Mouse (Mus musculus) hindbrain, embryonic 12.5 days (tissue): ENCODE data around the gene Gstp3. TPM values are rescaled to one million over a fixed set of nuclear protein-coding genes. Genes with fewer than 3 reads are reported as not detected.

Source experiments
- ATAC-seq: fragments of 200-750 bp; cut with Nextera tagmentation; 2 replicates; pipeline ENCODE4 v1.8.0; 2017; ENCODE audit warnings: moderate TSS enrichment; ENCODE audit not compliant: low FRiP score
- H3K27ac ChIP-seq: fragments of 300-500 bp; sonication (generic); 2 replicates; pipeline ENCODE4 v1.5.1; 2016; ENCODE audit warnings: mild to moderate bottlenecking
- H3K27me3 ChIP-seq: fragments of 300-500 bp; sonication (generic); 2 replicates; pipeline ENCODE4 v1.6.1; 2016; ENCODE audit warnings: mild to moderate bottlenecking
- H3K36me3 ChIP-seq: fragments of 300-500 bp; sonication (generic); 2 replicates; pipeline ENCODE4 v1.6.1; 2016; ENCODE audit warnings: mild to moderate bottlenecking
- H3K4me1 ChIP-seq: fragments of 300-500 bp; sonication (generic); 2 replicates; pipeline ENCODE4 v1.6.1; 2016
- H3K4me2 ChIP-seq: fragments of 300-500 bp; sonication (generic); replicated peaks from 2 replicates; pipeline ENCODE4 v1.6.1; 2016; ENCODE audit warnings: mild to moderate bottlenecking
- H3K4me3 ChIP-seq: fragments of 300-500 bp; sonication (generic); 2 replicates; pipeline ENCODE4 v1.5.1; 2016; ENCODE audit warnings: mild to moderate bottlenecking
- H3K9ac ChIP-seq: fragments of 300-500 bp; sonication (generic); 2 replicates; pipeline ENCODE4 v1.6.1; 2016; ENCODE audit warnings: mild to moderate bottlenecking, moderate library complexity
- H3K9me3 ChIP-seq: fragments of 300-500 bp; sonication (generic); replicated peaks from 2 replicates; pipeline ENCODE4 v1.6.1; 2016; ENCODE audit warnings: mild to moderate bottlenecking
- WGBS: fragments of 180-500 bp; shearing (Covaris S2); methylation state at CpG from one replicate; pipeline ENCODE4 v1.1.7; 2016; 5-methylcytosine and 5-hydroxymethylcytosine counted together
- polyA plus RNA-seq: library from polyadenylated mRNA; unstranded; fragments of >200 nt; fragmentation: Nextera tagmentation; extraction: Ambion mirVana; gene quantifications from 2 replicates; pipeline ENCODE4 v1.2.1, GENCODE M21; 2016

Gene Gstp3
- polyA plus RNA-seq, 1 experiment from 2014 or later: not detected

DNA sequence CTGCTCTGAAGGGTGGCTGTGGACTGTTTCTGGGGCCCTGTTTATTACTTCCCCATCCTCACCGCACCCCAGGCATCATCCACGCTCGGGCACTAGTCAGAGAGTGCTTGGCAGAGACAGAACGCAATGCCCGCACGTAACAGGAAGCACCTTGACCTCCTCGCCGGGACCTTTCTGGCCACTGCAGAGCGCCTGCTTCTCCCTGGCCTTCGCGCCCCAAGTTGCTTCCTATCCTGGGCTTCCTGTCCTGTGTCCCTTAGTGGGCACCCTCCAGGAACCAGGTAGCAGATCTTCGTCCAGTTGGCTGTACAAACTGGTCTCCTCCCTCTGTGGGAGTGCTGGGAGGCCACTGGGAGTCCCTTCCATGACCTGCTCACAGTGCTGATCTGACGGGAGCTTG is 39.1 kb upstream of the Gstp3 start:
- Histone ChIP-seq H3K4me1 (peaks cover 48% of the 10 kb centered on the region), H3K9me3 (no peaks in the 10 kb centered on the region), H3K27me3 (peaks cover 40% of the 10 kb centered on the region), H3K4me3 (no peak overlapping the region), H3K9ac (no peak overlapping the region), H3K4me2 (no peak overlapping the region), H3K27ac (no peak overlapping the region), H3K36me3 (no peaks in the 10 kb centered on the region)
- WGBS: 82% methylated on average over 13 of the region's 13 CpGs
- ATAC-seq: no peak

DNA sequence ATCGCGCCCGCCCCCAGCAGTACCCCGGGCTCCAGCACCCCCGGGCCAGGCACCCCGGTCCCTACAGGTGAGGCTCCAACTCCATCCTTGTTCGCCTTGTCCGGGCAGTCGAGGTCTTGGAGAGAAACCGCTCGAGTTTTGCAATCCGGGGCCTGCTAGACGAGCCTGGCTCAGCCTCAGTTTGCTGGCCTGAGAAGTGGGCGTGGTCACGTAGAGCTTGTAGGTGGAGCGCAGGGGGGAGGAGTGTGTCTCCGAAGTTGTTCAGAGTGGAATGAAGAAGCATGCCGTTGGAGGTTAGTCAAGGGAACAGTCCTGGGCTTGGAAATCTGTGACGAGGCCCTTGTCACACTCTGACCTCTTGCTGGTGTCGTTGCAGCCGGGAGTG is 38.1 kb upstream of the Gstp3 start:
- WGBS: 3% methylated on average over 21 of the region's 21 CpGs
- Histone ChIP-seq H3K4me3 (peak overlapping the region; percentile 55), H3K9me3 (no peaks in the 10 kb centered on the region), H3K36me3 (no peaks in the 10 kb centered on the region), H3K27ac (peak overlapping the region; percentile 45; the same call in 1 of the 2 replicates), H3K27me3 (peaks cover 30% of the 10 kb centered on the region), H3K4me2 (peak overlapping the region; percentile 65), H3K4me1 (peaks cover 45% of the 10 kb centered on the region), H3K9ac (peak overlapping the region; percentile 39)
- no peak; the same call in 1 of the 2 replicates for ATAC-seq

DNA sequence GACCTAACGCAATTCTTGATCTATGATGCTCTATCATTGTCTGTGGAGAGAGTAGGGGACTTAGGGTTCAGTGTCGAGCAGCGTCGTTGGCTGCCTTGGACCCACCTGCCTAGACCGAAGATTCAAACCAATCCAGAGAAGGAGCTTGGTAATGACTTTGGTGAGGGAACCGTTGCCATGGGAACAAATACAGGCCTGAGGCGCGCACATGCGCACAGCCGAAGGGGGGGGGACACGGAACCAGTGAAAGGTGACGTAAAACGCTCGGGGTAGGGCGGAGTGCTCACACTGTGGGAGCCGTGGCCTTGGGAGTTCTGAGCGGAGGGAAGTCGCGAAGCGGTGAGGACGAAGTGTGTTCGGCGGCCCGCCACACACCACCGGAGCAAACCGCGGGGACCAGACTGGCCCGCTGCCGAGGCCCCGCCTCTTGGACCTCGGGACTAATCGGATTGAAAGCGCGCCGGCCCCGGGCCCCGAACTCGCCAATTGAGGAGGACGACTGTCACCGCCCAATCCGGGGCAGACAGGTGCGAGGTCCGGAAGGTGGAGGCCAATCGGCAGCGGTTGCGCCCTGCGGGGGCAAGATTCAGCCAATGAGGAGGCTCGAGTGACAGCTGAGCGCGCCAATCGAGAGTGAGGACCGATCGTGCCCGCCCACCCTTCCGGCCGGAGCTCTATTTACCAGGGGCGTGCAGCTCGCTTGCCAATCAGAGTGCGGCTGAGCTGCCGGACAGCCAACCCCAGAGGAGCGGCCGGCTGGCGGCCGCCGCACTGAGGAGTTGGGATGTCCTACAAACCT is 37.5 kb upstream of the Gstp3 start, which contains the start of gene Cdk2ap2:
TSS of gene Cdk2ap2 (plus strand) at position 541 of the 799 bp plus-strand sequence.
- ATAC-seq: peak; percentile 94
- Histone ChIP-seq H3K36me3 (no peaks in the 10 kb centered on the region), H3K4me2 (peak within 1 kb of the TSS; percentile 65), H3K4me1 (peaks cover 45% of the 10 kb centered on the region), H3K9me3 (no peaks in the 10 kb centered on the region), H3K27ac (peak within 1 kb of the TSS; percentile 89), H3K9ac (peak within 1 kb of the TSS; percentile 55), H3K4me3 (peak within 1 kb of the TSS; percentile 55), H3K27me3 (peaks cover 24% of the 10 kb centered on the region)
- under 1% methylated on average over 65 of the region's 65 CpGs for WGBS

DNA sequence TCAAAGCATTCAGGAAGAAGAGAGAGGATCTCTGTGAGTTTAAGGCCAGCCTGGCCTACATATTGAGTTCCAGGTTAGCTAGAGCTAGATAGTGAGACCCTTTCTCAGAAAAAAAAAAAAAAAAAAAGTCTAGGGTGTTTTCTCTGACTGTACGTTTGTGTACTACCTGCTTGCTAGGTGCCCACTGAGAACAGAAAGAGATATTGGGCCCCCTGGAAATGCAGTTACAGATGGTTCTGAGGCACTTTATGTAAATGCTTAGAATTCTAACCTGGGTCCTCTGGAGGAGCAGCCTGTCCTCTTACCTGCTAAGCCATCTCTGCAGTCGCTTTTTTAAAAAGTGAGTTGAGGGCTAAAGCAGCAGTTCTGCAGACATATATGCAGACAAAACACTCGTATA is 36.4 kb upstream of the Gstp3 start:
- no peak for ATAC-seq
- H3K27ac ChIP-seq: no peak overlapping the region
- H3K4me1 ChIP-seq: peaks cover 37% of the 10 kb centered on the region
- H3K36me3 ChIP-seq: no peaks in the 10 kb centered on the region
- no peak overlapping the region for H3K4me3 ChIP-seq
- WGBS: 68% methylated on average over 3 of the region's 3 CpGs
- H3K9ac ChIP-seq: no peak overlapping the region
- peaks cover 14% of the 10 kb centered on the region for H3K27me3 ChIP-seq
- H3K4me2 ChIP-seq: peak overlapping the region; percentile 65; the same call in 1 of the 2 replicates
- no peaks in the 10 kb centered on the region for H3K9me3 ChIP-seq

DNA sequence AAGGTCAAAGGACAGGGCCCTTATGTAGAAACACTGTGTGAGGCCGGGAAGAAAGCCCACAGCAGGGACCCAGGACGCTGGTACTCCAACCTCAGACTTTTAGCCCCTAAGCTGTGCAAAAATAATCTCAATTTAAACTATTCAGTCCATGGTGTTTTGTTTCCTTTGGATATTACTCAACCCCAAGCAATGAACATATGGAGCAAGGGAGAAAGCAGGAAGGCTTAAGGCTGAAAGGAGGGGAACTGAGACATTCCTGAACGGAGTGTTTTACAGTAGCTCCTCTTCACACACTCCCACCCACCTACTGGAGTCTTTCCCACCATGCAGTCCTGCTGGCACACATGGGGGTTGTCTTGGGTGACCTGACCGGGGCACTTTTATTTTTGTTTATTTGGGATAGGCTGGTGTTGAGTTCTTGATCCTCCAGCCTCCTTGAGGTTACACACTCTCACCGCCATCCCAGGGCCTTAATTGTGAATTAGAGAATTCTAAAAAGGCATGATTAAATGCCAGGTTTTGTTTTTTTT is 35.5 kb upstream of the Gstp3 start:
- H3K4me1 ChIP-seq: peaks cover 27% of the 10 kb centered on the region
- H3K4me2 ChIP-seq: no peak overlapping the region
- no peak overlapping the region for H3K4me3 ChIP-seq
- H3K9me3 ChIP-seq: no peaks in the 10 kb centered on the region
- H3K27me3 ChIP-seq: peaks cover 4% of the 10 kb centered on the region; the same call in 1 of the 2 replicates
- no peak overlapping the region for H3K27ac ChIP-seq
- no peaks in the 10 kb centered on the region for H3K36me3 ChIP-seq
- ATAC-seq: no peak
- 75% methylated on average over 5 of the region's 5 CpGs for WGBS
- H3K9ac ChIP-seq: no peak overlapping the region

DNA sequence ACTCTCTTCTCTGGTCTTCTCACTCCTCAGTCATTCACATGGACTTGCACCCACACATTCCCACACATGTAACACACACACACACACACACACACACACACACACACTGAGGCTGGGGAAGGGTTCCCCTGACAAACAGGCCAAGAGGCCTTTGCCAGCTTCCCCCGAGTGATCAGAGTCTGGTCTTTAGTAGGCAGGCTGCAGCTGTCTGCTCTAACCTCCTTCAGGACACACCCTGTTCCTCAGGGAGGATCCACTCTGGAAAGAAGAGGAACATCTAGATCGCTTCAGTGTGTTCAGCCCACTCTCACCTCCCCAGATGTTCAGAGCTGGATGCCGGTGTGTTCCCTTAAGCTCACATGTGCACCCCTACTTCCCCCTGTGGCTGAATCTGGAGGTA is 35.0 kb upstream of the Gstp3 start:
- Histone ChIP-seq H3K4me3 (no peak overlapping the region), H3K4me1 (peaks cover 22% of the 10 kb centered on the region), H3K36me3 (no peaks in the 10 kb centered on the region), H3K4me2 (no peak overlapping the region), H3K27me3 (no peaks in the 10 kb centered on the region), H3K9ac (no peak overlapping the region), H3K9me3 (no peaks in the 10 kb centered on the region), H3K27ac (no peak overlapping the region)
- WGBS: 80% methylated on average over 3 of the region's 3 CpGs
- no peak for ATAC-seq

DNA sequence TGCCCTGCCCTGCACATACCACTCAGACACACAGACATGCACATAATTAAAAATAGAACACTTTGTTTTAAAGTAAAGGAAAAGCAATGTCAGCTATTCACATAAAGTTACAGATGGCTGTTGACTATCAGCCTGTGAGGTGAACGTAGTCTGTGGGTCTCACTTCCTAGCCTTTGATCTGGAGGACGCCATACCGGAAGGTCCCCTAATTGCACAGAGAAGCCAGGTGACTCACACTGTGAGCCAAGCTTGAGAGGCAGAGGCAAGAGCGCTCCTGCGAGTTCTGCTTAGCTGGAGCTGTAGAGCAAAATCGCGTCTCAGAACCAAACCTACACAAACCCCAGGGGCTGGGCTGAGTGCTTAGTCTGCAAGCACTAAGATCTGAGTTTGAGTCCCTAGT is 34.4 kb upstream of the Gstp3 start:
- H3K4me1 ChIP-seq: peaks cover 17% of the 10 kb centered on the region
- H3K9me3 ChIP-seq: no peaks in the 10 kb centered on the region
- no peak overlapping the region for H3K4me2 ChIP-seq
- no peak for ATAC-seq
- H3K36me3 ChIP-seq: no peaks in the 10 kb centered on the region
- H3K27me3 ChIP-seq: no peaks in the 10 kb centered on the region
- WGBS: 76% methylated on average over 7 of the region's 7 CpGs
- H3K9ac ChIP-seq: no peak overlapping the region
- no peak overlapping the region for H3K27ac ChIP-seq
- H3K4me3 ChIP-seq: no peak overlapping the region

DNA sequence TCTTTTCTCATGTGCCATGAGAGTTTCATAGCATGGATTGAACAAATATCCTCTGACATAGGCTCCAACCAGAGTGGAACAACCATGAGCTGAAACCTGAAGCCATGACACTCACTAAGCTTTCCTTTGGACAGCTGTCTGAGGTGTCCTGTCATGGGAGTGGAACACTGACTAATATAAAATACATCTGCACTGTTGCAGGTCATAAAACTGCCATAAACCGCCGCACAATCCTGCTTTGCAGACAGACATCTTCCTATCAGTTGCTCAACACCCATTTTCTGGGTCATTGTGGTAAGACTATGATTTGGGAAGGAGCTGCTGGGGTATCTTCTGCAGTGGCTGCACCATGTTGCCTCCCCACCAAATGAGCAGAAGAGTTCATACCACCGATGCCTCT is 33.4 kb upstream of the Gstp3 start:
- Histone ChIP-seq H3K27me3 (no peaks in the 10 kb centered on the region), H3K4me3 (no peak overlapping the region), H3K36me3 (no peaks in the 10 kb centered on the region), H3K9ac (no peak overlapping the region), H3K9me3 (no peaks in the 10 kb centered on the region), H3K4me1 (peaks cover 8% of the 10 kb centered on the region), H3K4me2 (no peak overlapping the region), H3K27ac (no peak overlapping the region)
- no peak for ATAC-seq
- 91% methylated on average over 3 of the region's 3 CpGs for WGBS

DNA sequence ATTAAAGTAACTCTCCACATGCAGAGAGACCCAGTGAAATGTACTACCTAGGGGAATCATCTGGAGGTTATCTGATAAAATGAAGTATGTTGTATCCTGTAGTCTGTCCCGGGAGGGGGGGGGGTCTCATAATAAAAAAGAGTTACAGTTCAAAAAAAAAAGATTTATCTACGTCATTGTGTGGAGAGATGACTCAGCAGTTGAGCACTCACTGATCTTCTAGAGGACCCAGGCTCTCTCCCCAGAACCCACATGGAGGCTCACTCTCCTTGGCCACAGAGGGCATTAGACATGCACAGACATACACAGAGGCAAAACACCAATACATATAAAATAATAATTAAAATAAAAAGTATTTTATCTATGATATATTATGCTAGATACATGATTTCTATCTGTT is 32.0 kb upstream of the Gstp3 start:
- Histone ChIP-seq H3K36me3 (no peaks in the 10 kb centered on the region), H3K4me3 (no peak overlapping the region), H3K4me2 (no peak overlapping the region), H3K4me1 (peaks cover 3% of the 10 kb centered on the region), H3K27me3 (no peaks in the 10 kb centered on the region), H3K9ac (no peak overlapping the region), H3K27ac (no peak overlapping the region), H3K9me3 (no peaks in the 10 kb centered on the region)
- no peak for ATAC-seq
- WGBS: 59% methylated on average over 2 of the region's 2 CpGs

DNA sequence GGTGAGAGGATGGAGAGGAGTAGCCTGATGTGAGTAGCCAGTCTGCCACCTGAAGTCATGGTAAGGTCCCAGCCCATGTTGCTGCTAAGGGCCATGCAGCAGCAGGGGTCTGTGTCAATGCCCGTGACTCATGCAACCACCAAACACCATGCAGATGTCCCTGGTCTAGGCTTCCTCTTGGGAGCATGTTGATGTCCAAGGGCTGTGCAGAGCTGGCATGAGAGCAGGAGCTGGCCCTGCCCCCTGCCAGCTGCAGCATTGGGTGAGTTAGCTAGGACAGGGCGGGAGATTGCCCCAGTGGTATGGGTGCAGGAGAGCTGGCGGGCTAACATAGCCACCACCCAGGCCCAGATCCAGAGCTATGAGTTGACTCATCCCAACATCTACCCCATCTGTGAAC is 31.1 kb upstream of the Gstp3 start:
- WGBS: 92% methylated on average over 3 of the region's 3 CpGs
- ATAC-seq: no peak
- H3K4me1 ChIP-seq: no peaks in the 10 kb centered on the region
- H3K27me3 ChIP-seq: no peaks in the 10 kb centered on the region
- no peak overlapping the region for H3K4me3 ChIP-seq
- H3K9ac ChIP-seq: no peak overlapping the region
- H3K27ac ChIP-seq: no peak overlapping the region
- H3K36me3 ChIP-seq: no peaks in the 10 kb centered on the region
- H3K4me2 ChIP-seq: no peak overlapping the region
- H3K9me3 ChIP-seq: no peaks in the 10 kb centered on the region

DNA sequence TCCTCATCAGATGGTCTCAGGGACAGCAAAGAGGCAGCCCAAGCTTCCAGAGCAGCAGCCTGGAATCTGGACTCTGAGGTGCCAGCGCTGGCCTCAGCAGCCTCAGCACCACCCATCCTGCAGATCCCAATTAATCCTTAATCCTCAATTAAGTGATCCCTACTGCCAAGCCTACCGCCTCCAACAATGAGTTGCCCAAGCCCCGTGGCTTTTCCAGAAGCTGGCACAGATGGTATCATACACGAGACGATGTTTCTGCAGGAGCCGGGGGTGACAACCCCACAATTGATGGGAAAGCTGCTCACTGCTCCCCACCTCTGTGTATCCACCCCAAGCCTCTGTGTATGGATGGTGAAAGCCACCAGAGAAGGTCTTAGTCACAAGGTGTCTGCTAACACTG is 29.8 kb upstream of the Gstp3 start:
- Histone ChIP-seq H3K4me1 (no peaks in the 10 kb centered on the region), H3K9ac (no peak overlapping the region), H3K27me3 (no peaks in the 10 kb centered on the region; the same call in 1 of the 2 replicates), H3K27ac (no peak overlapping the region), H3K9me3 (no peaks in the 10 kb centered on the region), H3K4me2 (no peak overlapping the region), H3K36me3 (no peaks in the 10 kb centered on the region), H3K4me3 (no peak overlapping the region)
- 82% methylated on average over 6 of the region's 6 CpGs for WGBS
- ATAC-seq: no peak

DNA sequence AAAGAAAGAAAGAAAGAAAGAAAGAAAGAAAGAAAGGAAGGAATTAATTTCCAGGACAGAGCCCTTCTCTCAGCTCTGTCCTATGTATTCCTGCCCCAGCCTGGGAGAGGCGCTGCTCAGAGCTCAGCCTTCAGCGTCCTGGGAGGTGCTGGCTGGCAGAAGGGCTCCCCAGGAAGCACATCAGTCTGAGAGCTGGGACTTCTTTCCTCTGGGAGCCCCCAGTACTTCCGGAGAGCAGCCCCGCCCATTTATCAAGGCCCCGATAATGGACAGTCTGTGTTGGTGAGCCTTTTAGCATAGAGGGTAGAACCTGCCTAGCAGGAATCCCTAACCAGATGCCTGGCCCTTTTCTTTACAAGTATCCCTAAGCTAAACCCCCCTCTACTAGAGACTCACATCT is 28.8 kb upstream of the Gstp3 start:
- H3K4me2 ChIP-seq: no peak overlapping the region
- H3K4me1 ChIP-seq: no peaks in the 10 kb centered on the region
- no peak for ATAC-seq
- H3K9ac ChIP-seq: no peak overlapping the region
- no peak overlapping the region for H3K4me3 ChIP-seq
- WGBS: 61% methylated on average over 5 of the region's 5 CpGs
- H3K9me3 ChIP-seq: no peaks in the 10 kb centered on the region
- H3K27me3 ChIP-seq: no peaks in the 10 kb centered on the region; the same call in 1 of the 2 replicates
- H3K27ac ChIP-seq: no peak overlapping the region
- no peaks in the 10 kb centered on the region for H3K36me3 ChIP-seq

DNA sequence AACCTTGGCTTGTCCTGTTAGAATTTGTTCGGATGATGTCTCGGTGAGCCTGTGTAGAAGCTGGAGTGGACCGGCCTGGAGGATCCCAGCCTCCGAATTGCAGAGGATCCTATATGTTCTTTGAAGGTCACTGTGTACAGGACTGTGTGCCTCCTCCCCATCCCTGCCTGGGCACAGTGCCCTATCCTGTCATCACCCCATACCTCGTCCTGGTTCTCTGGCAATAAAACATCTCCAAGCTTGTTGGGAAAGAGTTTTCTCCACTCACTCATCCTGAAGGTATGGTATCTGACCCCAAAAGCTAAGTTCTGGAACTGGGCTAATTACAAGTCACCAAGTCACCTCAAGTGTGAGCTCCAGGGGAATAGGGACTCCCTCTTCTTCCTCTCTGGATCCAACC is 27.7 kb upstream of the Gstp3 start:
- no peak for ATAC-seq

More for the DNA sequence above, 27.7 kb upstream of the Gstp3 start:
- H3K27me3 ChIP-seq: no peaks in the 10 kb centered on the region; the same call in 1 of the 2 replicates
- no peak overlapping the region for H3K27ac ChIP-seq
- H3K4me1 ChIP-seq: no peaks in the 10 kb centered on the region
- H3K9me3 ChIP-seq: no peaks in the 10 kb centered on the region
- H3K4me3 ChIP-seq: no peak overlapping the region
- H3K9ac ChIP-seq: no peak overlapping the region
- 88% methylated on average over 5 of the region's 5 CpGs for WGBS
- no peak overlapping the region for H3K4me2 ChIP-seq
- H3K36me3 ChIP-seq: no peaks in the 10 kb centered on the region
